9 mouse cellular contexts compared by ENCODE assay signal in genomic region chr11:118428944-118429709, GRCm38 (mm10). TPM values are rescaled to one million over a fixed set of nuclear protein-coding genes. Genes with fewer than 3 reads are reported as not detected.
DNase-seq lines count a peak whose midpoint lies in the region; ATAC-seq and TF ChIP-seq lines count a peak whose summit lies in the region.
"Had no signal": no experiment of that assay in that cellular context is flagged by ENCODE, and none has a peak within 500 bp of the region (broad histone marks: within the 10 kb centered on the region; RNA-seq: fewer than 3 reads in every experiment).

No protein-coding gene starts in this region.

- peaks cover 24% of the 10 kb centered on the region for H3K4me1 ChIP-seq in kidney, adult 2 months (ENCODE audit: control insufficient read depth, insufficient read depth, low read length)
- peaks cover 24% of the 10 kb centered on the region for H3K4me1 ChIP-seq in forebrain, embryonic 14.5 days (ENCODE audit: control insufficient read depth, insufficient read depth, low read length)
- peaks cover 67% of the 10 kb centered on the region for H3K4me1 ChIP-seq in kidney, embryonic 15.5 days
- H3K4me1 ChIP-seq in midbrain, postnatal 0 days (ENCODE audit: insufficient read depth, low read length), result peaks cover 10% of the 10 kb centered on the region

- TF ChIP-seq POLR2A in kidney, adult 2 months (IDR thresholded peaks at IDR 0.05; ENCODE audit: low read depth, low read length), result no peak

- no peaks in the 10 kb centered on the region for H3K36me3 ChIP-seq in kidney, adult 2 months (ENCODE audit: control insufficient read depth, insufficient read depth, low read length)
- H3K36me3 ChIP-seq in forebrain, embryonic 14.5 days (ENCODE audit: control insufficient read depth, insufficient read depth, low read length), result no peaks in the 10 kb centered on the region
- H3K36me3 ChIP-seq in kidney, embryonic 15.5 days, result no peaks in the 10 kb centered on the region
- H3K36me3 ChIP-seq in midbrain, postnatal 0 days (ENCODE audit: insufficient read depth, low read length), result no peaks in the 10 kb centered on the region

- peak overlapping the region; percentile 41; the same call in 1 of the 2 replicates for H3K4me2 ChIP-seq in forebrain, embryonic 14.5 days (ENCODE audit: low read length)
- H3K4me2 ChIP-seq in kidney, embryonic 15.5 days, result peak overlapping the region; percentile 65
- peak overlapping the region; percentile 42 for H3K4me2 ChIP-seq in midbrain, postnatal 0 days (ENCODE audit: low read depth, low read length, poor library complexity, severe bottlenecking)

- no peak for ATAC-seq in forebrain, embryonic 14.5 days
- 0 out of 2 replicates have a peak, but pooled peaks have one; percentile 24 for ATAC-seq in kidney, embryonic 15.5 days (replicated peaks; ENCODE audit: low FRiP score)
- no peak for ATAC-seq in midbrain, postnatal 0 days (ENCODE audit: low FRiP score)

- peak overlapping the region; percentile 36 for H3K4me3 ChIP-seq in kidney, adult 2 months (ENCODE audit: insufficient read depth, low read depth, low read length)
- 0 out of 2 replicates have a peak overlapping the region, but pooled peaks have one; percentile 1 for H3K4me3 ChIP-seq in forebrain, embryonic 14.5 days (ENCODE audit: low read depth, low read length)
- peak overlapping the region; percentile 39 for H3K4me3 ChIP-seq in kidney, embryonic 15.5 days (replicated peaks)
- H3K4me3 ChIP-seq in midbrain, postnatal 0 days (ENCODE audit: low read depth, low read length), result peak overlapping the region; percentile 26

- WGBS in kidney, adult 2 months, result 37% methylated on average over 8 of the region's 8 CpGs
- WGBS in forebrain, embryonic 14.5 days, result 71% methylated on average over 8 of the region's 8 CpGs
- 33% methylated on average over 8 of the region's 8 CpGs for WGBS in kidney, embryonic 15.5 days
- WGBS in midbrain, postnatal 0 days, result 62% methylated on average over 8 of the region's 8 CpGs

- peak; percentile 72 for DNase-seq in kidney, adult 2 months
- DNase-seq in kidney, adult 8-10 months, result no peak
- DNase-seq in forebrain, embryonic 14.5 days (ENCODE audit: low spot score), result no peak
- no peak for DNase-seq in midbrain, postnatal 0 days (ENCODE audit: low spot score)
- DNase-seq in thymus, adult 18-20 months, result no peak
- DNase-seq in testis, postnatal 14 days (ENCODE audit: low spot score), result no peak
- DNase-seq in embryo, embryonic 10.5 days (ENCODE audit: low spot score), result no peak

- TF ChIP-seq CTCF in kidney, adult 2 months (conservative IDR thresholded peaks at IDR 0.05; ENCODE audit: insufficient read depth, insufficient read length, low read depth, low read length), result no peak
- no peak for TF ChIP-seq CTCF in midbrain, postnatal 0 days (IDR thresholded peaks at IDR 0.05)

- H3K9me3 ChIP-seq in forebrain, embryonic 14.5 days (replicated peaks; ENCODE audit: control insufficient read depth, low read length), result no peaks in the 10 kb centered on the region
- H3K9me3 ChIP-seq in kidney, embryonic 15.5 days (replicated peaks), result no peaks in the 10 kb centered on the region
- no peaks in the 10 kb centered on the region for H3K9me3 ChIP-seq in midbrain, postnatal 0 days (ENCODE audit: low read length)

- no peaks in the 10 kb centered on the region for H3K27me3 ChIP-seq in kidney, adult 2 months (replicated peaks; ENCODE audit: control insufficient read depth, insufficient read depth, low read length)
- peaks cover 4% of the 10 kb centered on the region; the same call in 1 of the 2 replicates for H3K27me3 ChIP-seq in forebrain, embryonic 14.5 days (replicated peaks; ENCODE audit: control insufficient read depth, insufficient read depth, low read length)
- H3K27me3 ChIP-seq in kidney, embryonic 15.5 days, result peaks cover 13% of the 10 kb centered on the region; the same call in 1 of the 2 replicates
- no peaks in the 10 kb centered on the region for H3K27me3 ChIP-seq in midbrain, postnatal 0 days (ENCODE audit: insufficient read depth, low read length)

- no peak overlapping the region for H3K9ac ChIP-seq in forebrain, embryonic 14.5 days (ENCODE audit: low read length)
- 0 out of 2 replicates have a peak overlapping the region, but pooled peaks have one; percentile 36 for H3K9ac ChIP-seq in kidney, embryonic 15.5 days
- no peak overlapping the region for H3K9ac ChIP-seq in midbrain, postnatal 0 days (replicated peaks; ENCODE audit: low read length, poor library complexity, severe bottlenecking)

- H3K27ac ChIP-seq in kidney, adult 2 months (ENCODE audit: insufficient read depth, low read depth, low read length), result peak overlapping the region; percentile 69
- H3K27ac ChIP-seq in forebrain, embryonic 14.5 days (ENCODE audit: low read depth, low read length), result no peak overlapping the region
- H3K27ac ChIP-seq in kidney, embryonic 15.5 days, result peak overlapping the region; percentile 76
- no peak overlapping the region for H3K27ac ChIP-seq in midbrain, postnatal 0 days (ENCODE audit: low read depth, low read length)

RNA-seq across cellular contexts. Expression of gene C1qtnf1, which starts 1.1 kb away (rescaled TPM):
- polyA plus RNA-seq in kidney, adult 2 months (2012; rRNA removed), result 22.8 and 24.2 TPM in 2 replicates
- 2.3 and 3.0 TPM in 2 replicates for polyA plus RNA-seq in forebrain, embryonic 14.5 days (2014; fragmentation: Nextera tagmentation; extraction: Ambion mirVana)
- 5.9 and 7.2 TPM in 2 replicates for polyA plus RNA-seq in kidney, embryonic 15.5 days (2015; fragmentation: Nextera tagmentation; extraction: Ambion mirVana)
- 7.8 and 8.7 TPM in 2 replicates for total RNA-seq in midbrain, postnatal 0 days (2014; rRNA removed)
- polyA plus RNA-seq in midbrain, postnatal 0 days (2015; fragmentation: Nextera tagmentation; extraction: Ambion mirVana), result 5.2 and 5.5 TPM in 2 replicates
- total RNA-seq: common myeloid progenitor, adult 5-6 weeks had no signal

RNA-seq across cellular contexts. Expression of gene Cant1, which starts 10.2 kb away (rescaled TPM):
- 42.6 and 53.0 TPM in 2 replicates for polyA plus RNA-seq in kidney, adult 2 months (2012; rRNA removed)
- polyA plus RNA-seq in forebrain, embryonic 14.5 days (2014; fragmentation: Nextera tagmentation; extraction: Ambion mirVana), result 21.4 and 22.8 TPM in 2 replicates
- polyA plus RNA-seq in kidney, embryonic 15.5 days (2015; fragmentation: Nextera tagmentation; extraction: Ambion mirVana), result 26.7 and 32.9 TPM in 2 replicates
- 51.5 and 55.3 TPM in 2 replicates for total RNA-seq in midbrain, postnatal 0 days (2014; rRNA removed)
- 30.0 and 32.2 TPM in 2 replicates for polyA plus RNA-seq in midbrain, postnatal 0 days (2015; fragmentation: Nextera tagmentation; extraction: Ambion mirVana)

RNA-seq across cellular contexts. Expression of gene Lgals3bp, which starts 27.2 kb away (rescaled TPM):
- 360 and 363 TPM in 2 replicates for polyA plus RNA-seq in kidney, adult 2 months (2012; rRNA removed)
- 3.0 TPM in 2 replicates for polyA plus RNA-seq in forebrain, embryonic 14.5 days (2014; fragmentation: Nextera tagmentation; extraction: Ambion mirVana)
- 13.6 and 18.2 TPM in 2 replicates for polyA plus RNA-seq in kidney, embryonic 15.5 days (2015; fragmentation: Nextera tagmentation; extraction: Ambion mirVana)
- 17.4 and 19.0 TPM in 2 replicates for total RNA-seq in midbrain, postnatal 0 days (2014; rRNA removed)
- 14.2 and 14.9 TPM in 2 replicates for polyA plus RNA-seq in midbrain, postnatal 0 days (2015; fragmentation: Nextera tagmentation; extraction: Ambion mirVana)

RNA-seq across cellular contexts. Expression of gene Engase, which starts 47.5 kb away (rescaled TPM):
- polyA plus RNA-seq in kidney, adult 2 months (2012; rRNA removed), result 10.5 and 12.3 TPM in 2 replicates
- polyA plus RNA-seq in forebrain, embryonic 14.5 days (2014; fragmentation: Nextera tagmentation; extraction: Ambion mirVana), result 3.9 and 4.9 TPM in 2 replicates
- polyA plus RNA-seq in kidney, embryonic 15.5 days (2015; fragmentation: Nextera tagmentation; extraction: Ambion mirVana), result 5.4 and 8.7 TPM in 2 replicates
- total RNA-seq in midbrain, postnatal 0 days (2014; rRNA removed), result 8.7 and 13.6 TPM in 2 replicates
- 5.1 and 5.3 TPM in 2 replicates for polyA plus RNA-seq in midbrain, postnatal 0 days (2015; fragmentation: Nextera tagmentation; extraction: Ambion mirVana)

Comparison
In these comparisons a context has a peak if more than half of its experiments do, and no peak if none do; other contexts are left out.
1. RNA of gene Lgals3bp, which starts 27.2 kb away (polyA plus RNA-seq): 360 to 363 TPM in kidney, adult 2 months; 13.6 to 18.2 TPM in kidney, embryonic 15.5 days, 14.2 to 14.9 TPM in midbrain, postnatal 0 days and 3.0 TPM in forebrain, embryonic 14.5 days; every median in the first group is over 10 times any median in the second.
2. H3K27ac ChIP-seq: peak in kidney, adult 2 months (single experiment) and kidney, embryonic 15.5 days (single experiment); none in forebrain, embryonic 14.5 days (single experiment) and midbrain, postnatal 0 days (single experiment).
3. Peak in every context shown above with its lines, with median percentiles within 50 percentile points of each other: H3K4me3 ChIP-seq and H3K4me2 ChIP-seq.